Mouse (Mus musculus): ENCODE results near the gene Gli2.

GRCm38 (mm10) chr1:118788813-118789212, 264.6 kb downstream of the Gli2 start:
- no peak for TF ChIP-seq POLR2A (IDR thresholded peaks at IDR 0.05; ENCODE audit: control insufficient read depth in 1 of 2, insufficient read depth in 1 of 2, low read depth in 1 of 2, low read length in 2 of 2, poor library complexity in 1 of 2)
- no peak for TF ChIP-seq RAD21 (IDR thresholded peaks at IDR 0.05; ENCODE audit: low read depth, low read length)
- TF ChIP-seq GATA1 (IDR thresholded peaks at IDR 0.05; ENCODE audit: low read depth, low read length): no peak
- TF ChIP-seq JUND (IDR thresholded peaks at IDR 0.05; ENCODE audit: low read depth, low read length): no peak
- no peak for TF ChIP-seq ZC3H11A (IDR thresholded peaks at IDR 0.05; ENCODE audit: low read depth, low read length)
- no peak for TF ChIP-seq MAZ (IDR thresholded peaks at IDR 0.05; ENCODE audit: low read depth, low read length)
- TF ChIP-seq SIN3A (IDR thresholded peaks at IDR 0.05; ENCODE audit: low read length): no peak
- no peak for TF ChIP-seq CTCF (IDR thresholded peaks at IDR 0.05 in 2 of 3, conservative IDR thresholded peaks at IDR 0.05 in 1 of 3; ENCODE audit: control insufficient read depth in 1 of 3, insufficient read depth in 1 of 3, low read depth in 2 of 3, low read length in 3 of 3, poor library complexity in 1 of 3, severe bottlenecking in 1 of 3)
- TF ChIP-seq ZNF384 (IDR thresholded peaks at IDR 0.05; ENCODE audit: low read depth, low read length): no peak
- TF ChIP-seq MAFK (IDR thresholded peaks at IDR 0.05; ENCODE audit: borderline replicate concordance, low read depth, low read length): no peak
- no peak for TF ChIP-seq BHLHE40 (IDR thresholded peaks at IDR 0.05; ENCODE audit: borderline replicate concordance, low read depth, low read length)

Data from MEL (cell line).